Mouse (Mus musculus) common myeloid progenitor, adult 5-6 weeks (primary cell): Measurements from ENCODE around the gene Gstt4. TPM values are rescaled to one million over a fixed set of nuclear protein-coding genes. Genes with fewer than 3 reads are reported as not detected.
A peak's percentile ranks its signal among the peaks of the same experiment; 100 is the strongest.
"Not testable (repeated sequence)": the region's sequence is repeated elsewhere in the genome, so short reads cannot be mapped to it uniquely, and the experiment has no call there.

Experiments used
- ATAC-seq: replicated peaks from 2 replicates; pipeline ENCODE4 v1.8.0; 2016; ENCODE audit warnings: low read depth, mild to moderate bottlenecking, moderate TSS enrichment, inconsistent platforms; ENCODE audit not compliant: poor library complexity, severe bottlenecking
- total RNA-seq: library from RNA; stranded (forward); fragments of 200-1000, 187-1606 nt; gene quantifications from 2 replicates; pipeline ENCODE4 v1.2.3, GENCODE M21; 2017

The Gstt4 gene
- total RNA-seq: not detected in 2 replicates

DNA sequence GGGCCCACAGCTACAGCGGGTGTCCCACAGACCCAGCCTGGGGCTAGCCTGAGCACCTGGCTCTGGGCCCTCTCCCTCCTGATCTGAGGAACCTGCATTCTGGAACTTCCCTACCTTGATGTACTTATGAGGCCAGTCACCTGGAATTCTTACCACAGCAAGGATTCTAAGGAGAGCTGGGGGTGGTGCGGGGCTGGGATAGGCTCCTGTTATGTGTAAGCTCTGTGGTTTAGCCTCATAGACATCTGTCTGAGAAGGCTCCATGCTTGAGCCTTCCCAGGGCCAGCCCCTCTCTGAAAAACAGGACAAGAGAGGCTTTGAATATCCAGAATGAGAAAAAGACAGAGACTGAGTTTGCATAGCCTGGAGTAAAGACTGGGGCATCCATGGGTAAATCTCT, at the start of gene Gstt4:
Gene Gstt4, minus strand, starts transcription at position 101 of the 400 bp plus-strand sequence.
- no peak for ATAC-seq

DNA sequence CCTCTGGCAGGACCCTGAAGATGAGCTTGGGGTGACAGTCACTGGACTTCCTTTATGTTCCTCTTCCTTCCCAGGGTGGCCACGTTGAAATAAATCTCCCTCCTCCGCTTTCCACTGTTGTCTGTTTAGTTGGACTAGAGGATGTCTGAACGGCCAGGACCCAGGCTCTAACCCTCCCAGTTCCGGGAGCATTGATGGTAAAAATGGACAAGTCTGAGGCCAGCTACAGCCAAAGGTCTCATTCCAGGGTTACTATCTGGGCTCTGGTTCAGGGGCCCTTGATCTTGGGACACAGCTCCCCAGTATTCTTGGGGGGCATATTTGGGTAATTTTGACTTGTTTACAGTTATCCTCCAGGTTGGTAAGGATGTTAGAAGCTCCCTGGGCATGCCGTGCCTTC, 39.2 kb upstream of the Gstt4 start:
- ATAC-seq: no peak

DNA sequence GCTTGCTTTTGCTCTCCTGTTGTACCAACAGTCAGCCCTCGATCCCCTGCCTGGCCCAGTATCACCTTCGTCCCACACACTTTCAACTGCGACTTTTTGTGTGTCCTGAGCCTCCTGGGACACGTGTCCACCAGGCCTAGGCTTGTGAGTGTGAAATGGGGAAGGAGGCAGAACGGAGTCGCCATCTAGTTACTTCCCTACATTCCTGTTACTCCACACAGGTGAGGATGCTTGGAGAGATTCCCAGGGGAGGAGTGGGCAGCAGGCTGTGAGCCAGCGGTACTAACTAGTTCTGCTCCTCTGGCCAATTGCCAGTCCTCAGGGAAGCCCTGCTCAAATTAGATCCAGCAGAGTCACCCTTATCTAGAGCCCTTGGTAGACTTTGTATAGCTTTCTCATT, 38.4 kb upstream of the Gstt4 start:
- peak; percentile 5; the same call in 1 of the 2 replicates for ATAC-seq

DNA sequence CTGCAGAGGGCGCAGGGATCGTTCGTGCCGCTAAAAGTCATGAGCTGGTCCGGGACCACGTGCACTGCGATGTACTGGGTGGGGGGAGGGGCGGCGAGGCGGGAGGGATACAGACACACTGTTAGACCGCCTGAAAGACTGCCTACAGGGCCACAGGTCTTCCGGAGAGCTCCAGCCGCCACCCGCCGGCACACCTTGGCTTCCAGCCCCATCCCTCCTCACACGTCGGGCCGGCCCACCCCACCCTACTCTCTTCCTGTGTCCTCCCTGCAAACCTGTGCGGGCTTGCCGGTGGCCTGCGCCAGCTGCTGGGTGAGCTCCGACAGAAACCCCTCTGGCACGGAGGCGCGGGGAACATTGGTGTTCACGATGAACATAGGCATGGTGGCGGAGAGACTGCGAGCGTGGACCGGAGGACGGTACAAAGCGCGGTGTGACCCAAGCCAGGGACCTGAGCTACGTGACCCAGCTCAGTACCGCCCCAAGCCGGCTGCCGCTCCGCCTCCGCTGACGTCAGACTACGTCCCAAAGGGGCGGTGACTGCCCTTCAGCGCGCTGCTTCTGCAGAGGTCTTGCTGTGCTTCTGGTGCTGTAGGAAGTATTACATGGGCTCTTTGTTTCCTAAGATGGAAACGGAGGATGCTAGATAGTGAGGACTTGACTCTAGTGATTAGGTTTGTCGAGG, 37.6 kb upstream of the Gstt4 start, which contains the start of gene Mif:
Gene Mif, minus strand, starts transcription at position 455 of the 685 bp plus-strand sequence.
- peak; percentile 98 for ATAC-seq

DNA sequence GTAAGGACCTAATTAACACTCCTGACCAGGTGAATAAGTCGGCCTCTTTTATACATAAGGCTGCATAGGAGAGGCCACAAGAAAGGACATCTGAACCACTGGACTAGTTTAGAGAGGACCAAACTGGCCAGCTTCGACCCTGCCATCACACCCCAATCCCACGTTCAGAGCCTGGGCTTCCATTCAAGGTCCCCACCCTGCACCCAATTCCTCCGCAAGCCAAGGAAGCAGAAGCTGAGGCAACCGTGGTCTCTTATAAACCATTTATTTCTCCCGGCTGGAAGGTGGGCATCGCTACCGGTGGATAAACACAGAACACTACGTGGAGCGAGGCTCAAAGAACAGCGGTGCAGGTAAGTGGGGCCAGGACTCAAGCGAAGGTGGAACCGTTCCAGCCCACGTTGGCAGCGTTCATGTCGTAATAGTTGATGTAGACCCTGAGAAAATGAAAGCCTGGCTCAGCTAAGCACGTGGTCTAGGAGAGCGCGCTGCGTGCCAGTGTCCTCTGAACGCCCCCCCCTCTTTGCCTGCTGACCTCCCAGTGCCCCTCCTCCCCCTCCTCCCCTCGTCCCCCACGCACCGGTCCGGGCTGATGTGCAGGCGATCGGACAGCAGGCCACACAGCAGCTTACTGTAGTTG, 36.9 kb upstream of the Gstt4 start:
- ATAC-seq: peak; percentile 22; the same call in 1 of the 2 replicates

DNA sequence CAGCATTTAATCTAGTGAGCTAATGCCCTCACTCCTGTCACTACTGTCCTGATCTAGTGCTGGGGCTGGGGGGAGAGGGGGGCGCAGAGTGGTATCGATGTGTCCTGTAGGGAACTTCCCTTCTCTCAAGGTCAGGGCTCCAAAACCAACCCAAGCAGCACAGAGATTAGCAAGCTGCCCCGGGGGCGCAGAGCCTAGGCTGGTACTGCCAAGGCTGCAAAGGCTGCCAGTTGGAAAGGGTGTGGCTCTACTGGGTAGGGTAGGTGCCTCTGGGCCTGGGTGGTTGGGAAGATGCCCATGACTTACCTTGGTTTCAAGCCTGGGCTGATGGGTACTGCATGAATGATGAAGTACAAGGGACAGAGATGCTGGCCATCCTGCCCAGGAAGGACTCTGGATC, 35.3 kb upstream of the Gstt4 start:
- no peak for ATAC-seq

DNA sequence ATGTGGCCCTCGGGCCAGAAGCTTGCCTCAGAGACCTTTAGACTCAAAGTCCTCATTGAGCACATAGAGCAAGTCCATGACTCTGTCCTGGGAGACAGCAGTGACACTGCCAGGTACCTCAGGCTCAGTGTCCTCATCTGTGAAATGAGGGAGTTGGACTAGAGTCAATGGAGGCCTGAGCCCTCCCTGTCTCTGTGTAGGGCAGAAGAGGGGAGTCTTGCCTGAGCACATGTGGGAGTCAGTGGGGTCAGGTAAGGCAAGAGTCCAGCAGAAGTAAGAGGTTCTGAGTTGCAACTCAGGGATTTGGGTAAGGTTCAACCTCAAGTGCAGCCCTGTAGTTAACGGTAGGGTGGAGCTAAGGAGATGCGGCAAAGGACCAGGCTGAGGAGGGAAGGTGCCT, 34.6 kb upstream of the Gstt4 start:
- no peak for ATAC-seq

DNA sequence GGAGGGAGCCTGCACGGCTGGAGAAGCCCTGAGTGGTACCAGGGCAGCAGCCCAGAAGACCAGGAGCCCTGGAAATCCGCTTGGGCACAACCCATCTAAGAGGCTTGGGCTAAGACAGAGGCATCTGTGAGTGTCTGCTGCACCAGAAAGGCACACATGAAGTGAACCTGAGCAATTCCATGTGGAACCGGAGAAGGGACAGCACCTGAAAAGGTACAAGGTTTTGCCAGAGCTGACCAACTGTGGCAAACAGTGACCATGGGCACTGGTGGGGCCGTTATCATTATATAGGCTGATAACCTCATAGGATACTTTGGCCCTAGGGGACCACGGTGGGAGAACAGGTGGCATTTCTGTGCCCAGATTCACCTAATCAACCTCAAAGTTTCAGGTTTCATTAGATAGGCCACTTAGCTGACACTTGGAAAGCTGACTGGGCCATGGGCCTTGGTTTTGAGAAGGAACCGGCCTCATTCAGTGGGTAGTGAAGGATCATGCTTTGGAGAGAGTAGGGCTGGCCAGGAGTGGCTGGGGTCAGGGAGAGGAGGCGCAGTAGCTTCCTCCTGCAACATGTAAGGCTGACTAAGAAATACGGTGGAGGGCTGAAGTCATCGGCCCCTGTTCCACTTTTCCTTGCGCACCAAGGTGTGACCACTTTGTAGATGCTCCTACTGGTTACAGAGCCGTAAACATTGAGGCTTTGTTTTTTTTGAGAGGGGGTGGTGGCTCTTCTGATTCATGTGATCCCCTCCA, 34.0 kb upstream of the Gstt4 start:
- no peak for ATAC-seq

DNA sequence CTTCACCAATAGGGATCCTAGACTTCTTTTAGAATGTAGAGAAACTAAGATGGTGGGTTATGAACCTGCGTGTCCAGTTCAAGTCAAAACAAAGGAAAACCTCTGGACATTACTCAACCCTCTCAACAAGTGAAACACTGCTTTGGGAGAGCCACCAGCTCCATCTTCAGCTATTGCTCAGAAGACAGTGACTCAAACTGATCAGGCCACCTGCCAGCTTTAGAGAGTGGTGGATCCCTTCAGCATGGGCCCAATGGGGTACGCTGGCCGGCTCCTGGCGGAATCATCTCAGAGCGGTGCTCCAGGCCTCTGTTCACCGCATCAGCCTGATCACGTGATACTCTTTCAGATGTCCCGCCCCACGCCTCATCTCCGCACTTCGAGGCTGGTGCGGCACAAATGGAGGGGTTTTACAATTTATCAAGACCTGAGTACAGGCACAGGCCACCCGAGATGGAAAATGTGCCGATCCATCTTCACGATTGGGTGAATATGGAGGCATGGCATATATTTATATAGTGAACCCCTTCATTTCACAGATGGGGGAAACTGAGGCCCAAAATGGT, 33.2 kb upstream of the Gstt4 start:
- ATAC-seq: no peak

DNA sequence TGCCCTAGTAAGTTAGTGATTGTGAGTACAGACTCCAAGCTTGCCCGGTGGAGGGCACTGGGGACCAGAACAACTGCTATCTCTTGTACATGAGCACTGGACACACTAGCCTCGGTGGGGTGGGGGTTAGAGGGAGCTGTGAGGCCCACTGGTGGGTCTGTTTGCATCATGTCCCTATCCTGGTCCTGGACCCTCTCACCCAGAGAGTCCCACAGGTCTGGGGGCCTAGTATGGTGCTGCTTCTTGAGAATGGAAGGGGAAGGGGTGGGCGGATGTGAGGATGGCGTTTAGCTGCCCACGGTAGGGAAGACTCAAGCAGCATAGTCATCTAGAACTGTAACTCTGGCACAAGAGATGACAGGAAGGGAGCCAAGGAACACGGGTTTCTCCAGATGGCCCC, 32.4 kb upstream of the Gstt4 start:
- ATAC-seq: no peak

DNA sequence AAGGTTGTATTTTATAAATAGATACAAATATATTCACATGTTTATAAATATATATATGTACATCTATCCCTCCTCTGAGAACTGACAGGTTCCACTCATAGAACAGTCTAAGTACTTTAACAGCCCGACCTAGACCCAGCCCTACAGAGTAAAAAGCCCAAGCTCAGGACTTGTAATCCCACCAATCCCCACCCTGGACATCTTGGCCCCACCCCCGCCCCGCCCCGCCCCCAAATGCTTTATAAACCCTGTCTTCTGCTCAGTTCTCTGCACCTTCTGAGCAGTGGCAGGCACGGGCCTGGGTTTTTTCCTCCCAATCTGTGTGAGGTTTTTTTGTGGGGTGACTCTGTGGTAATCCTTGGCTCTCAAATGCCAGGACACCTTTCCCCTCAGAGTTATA, 31.8 kb upstream of the Gstt4 start:
- no peak for ATAC-seq

DNA sequence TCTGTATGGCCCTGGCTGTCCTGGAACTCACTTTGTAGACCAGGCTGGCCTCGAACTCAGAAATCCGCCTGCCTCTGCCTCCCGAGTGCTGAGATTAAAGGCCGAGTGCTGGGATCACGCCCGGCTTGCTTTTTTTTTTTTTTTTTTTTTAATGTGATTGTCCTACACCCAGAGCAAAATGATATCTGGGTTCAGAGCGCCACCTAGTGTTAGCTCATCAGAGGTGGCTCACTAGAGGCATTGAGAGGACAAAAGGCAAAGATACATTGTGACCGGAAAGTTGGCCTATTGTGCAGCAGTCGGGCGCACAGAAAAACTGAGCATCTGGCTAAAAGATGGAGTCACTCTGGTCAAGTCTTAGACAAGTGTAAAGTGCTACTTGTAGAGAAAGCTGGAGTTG, 31.1 kb upstream of the Gstt4 start:
- peak; percentile 76 for ATAC-seq

DNA sequence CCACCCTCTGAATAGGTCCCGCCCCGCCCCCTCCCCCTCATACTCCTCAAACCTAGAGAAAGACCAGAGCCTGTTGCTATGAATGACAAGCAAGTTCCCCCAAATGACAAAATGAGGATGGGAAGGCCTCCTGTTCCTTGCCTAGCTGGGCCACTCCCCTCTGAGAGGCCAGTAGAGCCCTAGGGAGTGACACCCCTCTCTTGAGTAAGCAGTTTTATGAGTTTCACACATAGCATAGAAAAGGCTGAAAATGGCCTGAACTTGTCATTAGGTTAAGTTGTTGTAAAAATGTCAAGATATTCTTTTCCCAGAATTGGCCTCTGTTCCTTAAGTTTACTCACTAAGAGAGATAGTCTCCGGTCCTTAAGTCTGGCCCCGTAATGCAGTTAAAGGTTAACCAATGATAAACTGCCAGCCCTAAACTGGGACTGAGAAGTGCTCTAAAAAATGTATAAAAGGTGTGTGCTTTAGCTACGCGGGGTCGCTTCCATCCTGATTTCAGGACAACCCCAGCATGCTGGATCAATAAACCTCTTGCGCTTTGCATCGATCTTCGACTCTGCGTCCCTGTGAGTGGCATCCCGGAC, 30.3 kb upstream of the Gstt4 start:
- ATAC-seq: no peak

DNA sequence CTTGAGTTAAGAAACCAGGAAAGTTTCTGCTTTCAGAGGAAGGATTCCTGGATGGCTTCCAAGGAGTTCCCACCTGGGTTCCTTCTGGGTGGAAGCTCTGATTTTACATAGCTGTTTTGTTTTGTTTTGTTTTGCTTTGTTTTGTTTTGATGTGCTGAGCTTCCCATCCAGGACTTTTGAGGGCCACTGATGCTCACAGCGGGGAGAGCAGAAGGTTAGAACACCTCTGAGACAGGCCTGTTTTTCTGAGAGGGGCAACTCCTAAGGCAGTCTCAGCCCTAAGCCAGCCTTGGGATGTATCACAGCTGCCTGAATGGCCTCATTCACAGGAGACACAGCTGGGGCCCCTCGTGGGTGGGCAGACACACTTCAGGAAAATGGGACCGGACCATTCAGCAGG, 29.3 kb upstream of the Gstt4 start:
- no peak for ATAC-seq

DNA sequence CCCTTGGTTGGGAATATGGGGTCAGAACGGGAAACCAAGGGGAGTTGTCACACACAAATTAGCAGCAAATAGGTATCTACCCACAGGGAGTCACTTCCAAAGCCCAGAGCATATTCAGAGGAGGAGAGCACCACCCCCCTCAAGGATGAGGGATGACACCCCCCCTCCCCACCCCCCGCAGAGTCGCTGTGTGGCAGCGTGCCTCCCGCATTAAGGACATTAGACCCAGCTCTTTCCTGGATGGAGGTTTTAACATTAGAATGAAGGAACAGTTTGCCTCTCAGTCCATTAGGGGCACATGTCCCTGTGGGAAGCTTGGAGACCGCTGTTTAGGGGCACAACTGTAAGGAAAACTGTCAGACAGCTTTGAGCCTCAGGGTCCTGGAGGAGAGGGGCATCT, 28.7 kb upstream of the Gstt4 start:
- no peak for ATAC-seq

DNA sequence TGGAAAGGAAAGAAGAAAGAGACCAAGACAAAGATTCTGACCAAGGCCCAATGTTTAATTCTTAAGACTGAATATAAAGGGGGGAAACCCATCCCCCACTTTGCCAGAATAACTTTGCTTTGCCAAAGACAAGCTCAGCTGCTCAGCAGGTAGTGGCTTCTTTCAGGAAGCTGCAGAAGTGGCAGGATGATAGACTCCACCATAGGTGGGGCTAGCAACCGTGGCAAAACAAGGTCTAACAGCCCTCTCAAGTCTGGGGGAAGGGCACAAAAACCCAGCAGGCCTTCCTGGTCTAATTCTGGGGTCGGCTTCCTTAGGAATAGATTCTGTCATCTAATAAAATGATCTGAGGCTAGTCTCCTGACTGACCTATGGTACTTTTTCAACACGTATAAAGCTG, 26.0 kb upstream of the Gstt4 start:
- ATAC-seq: no peak

DNA sequence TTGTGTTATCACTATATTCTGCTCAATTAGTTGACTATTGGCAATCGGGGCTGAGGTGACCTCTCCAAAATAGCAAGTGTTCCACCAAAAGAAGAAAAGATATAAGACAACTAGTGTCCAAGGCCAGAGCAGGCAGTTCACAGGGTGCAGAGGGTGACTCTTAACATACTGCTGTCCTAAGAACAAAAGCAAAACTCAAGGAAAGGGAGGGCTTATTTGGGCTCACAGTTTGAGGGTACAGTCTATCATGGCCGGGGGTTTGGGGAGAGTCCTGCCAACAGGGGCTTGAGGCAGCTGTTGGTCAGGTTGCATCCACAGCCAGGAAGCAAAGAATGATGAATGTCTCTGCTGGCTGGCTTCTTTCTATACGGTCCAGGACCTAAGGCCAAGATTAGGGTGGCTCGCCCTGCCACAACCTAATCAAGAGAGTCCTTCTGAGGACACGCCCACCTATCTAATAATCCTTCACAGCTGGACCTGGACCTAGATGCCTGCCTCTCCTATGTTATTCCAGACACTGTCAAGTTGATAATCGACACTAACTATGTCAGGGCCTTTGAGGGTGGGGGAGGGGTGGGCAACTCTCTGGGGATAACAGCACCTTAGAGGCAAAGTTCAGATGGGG, 23.1 kb upstream of the Gstt4 start:
- no peak; the same call in 1 of the 2 replicates for ATAC-seq

DNA sequence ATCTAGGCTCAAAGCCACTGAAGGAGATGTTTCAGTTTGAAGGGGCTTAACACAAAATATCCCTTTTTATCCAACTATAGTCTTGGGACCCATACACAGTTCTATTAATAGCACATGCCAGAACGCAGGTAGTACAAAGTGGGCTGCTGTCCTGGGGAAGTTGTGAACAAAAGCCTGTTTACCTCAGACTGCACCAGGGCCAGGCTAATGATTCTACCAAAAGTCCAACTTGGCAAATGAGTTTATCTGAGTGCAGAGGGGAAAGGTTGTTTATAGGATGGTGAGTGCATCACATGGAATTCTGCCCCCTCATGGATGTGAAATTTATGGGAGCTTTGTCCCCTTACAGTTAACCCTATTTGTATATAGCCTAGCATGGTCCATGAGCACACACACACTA, 22.5 kb upstream of the Gstt4 start:
- ATAC-seq: no peak

DNA sequence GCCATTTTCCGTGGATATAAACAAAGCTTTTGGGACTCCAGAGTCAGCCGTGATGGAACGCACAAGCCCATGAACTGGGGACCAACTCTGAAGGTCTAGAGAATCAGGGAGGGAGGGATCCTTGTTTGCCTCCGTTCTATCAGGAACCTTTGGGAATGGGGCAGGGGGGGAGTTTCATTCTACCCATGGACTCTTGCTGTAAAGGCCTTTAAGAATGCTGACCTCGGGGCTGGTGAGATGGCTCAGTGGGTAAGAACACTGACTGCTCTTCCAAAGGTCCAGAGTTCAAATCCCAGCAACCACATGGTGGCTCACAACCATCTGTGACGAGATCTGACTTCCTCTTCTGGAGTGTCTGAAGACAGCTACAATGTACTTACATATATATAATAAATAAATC, 21.6 kb upstream of the Gstt4 start:
- ATAC-seq: not testable (repeated sequence)

DNA sequence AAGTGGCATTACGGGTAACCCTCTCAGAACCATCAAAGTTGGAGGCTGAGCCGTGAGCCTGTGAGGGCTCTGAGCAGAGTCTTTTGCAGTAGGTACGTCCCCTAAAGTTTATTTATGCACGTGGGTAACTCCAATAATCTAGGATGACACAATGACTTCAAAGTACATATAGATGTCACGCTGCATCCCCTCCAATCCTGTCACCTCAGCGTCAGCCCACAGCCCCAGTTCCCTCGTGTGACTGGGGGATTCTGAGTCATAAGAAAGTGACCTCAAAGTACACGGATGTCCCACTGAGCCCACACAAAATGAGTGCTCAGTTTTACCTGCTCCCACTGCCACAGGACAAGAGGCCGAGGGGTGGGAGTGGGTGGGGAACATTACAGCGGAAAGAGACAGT, 16.7 kb upstream of the Gstt4 start:
- no peak for ATAC-seq
